Mouse (Mus musculus): Measurements from ENCODE around the gene Cyp2t4.

The Cyp2t4 gene

GRCm38 (mm10) chr7:27184964-27185363, 31.4 kb downstream of the Cyp2t4 start:
- peak; percentile 68 for DNase-seq (ENCODE audit: low spot score)

GRCm38 (mm10) chr7:27185986-27186385, 32.5 kb downstream of the Cyp2t4 start:
- no peak for DNase-seq (ENCODE audit: low spot score)

GRCm38 (mm10) chr7:27189271-27189931, 35.9 kb downstream of the Cyp2t4 start:
- DNase-seq (ENCODE audit: low spot score) = no peak

- DNase-seq (ENCODE audit: low spot score) = no peak
Measured at GRCm38 (mm10) chr7:27192434-27192833, 38.9 kb downstream of the Cyp2t4 start.

GRCm38 (mm10) chr7:27193731-27194130, 40.2 kb downstream of the Cyp2t4 start:
- no peak for DNase-seq (ENCODE audit: low spot score)

GRCm38 (mm10) chr7:27195681-27196611, 42.4 kb downstream of the Cyp2t4 start, which contains the start of the genes BC024978 and Snrpa:
Gene BC024978 (plus strand): TSS chr7:27195781.
Gene Snrpa (minus strand): TSS chr7:27196271.
- DNase-seq (ENCODE audit: low spot score) = peak; percentile 96

GRCm38 (mm10) chr7:27197136-27197535, 43.6 kb downstream of the Cyp2t4 start:
- DNase-seq (ENCODE audit: low spot score) = no peak

GRCm38 (mm10) chr7:27197634-27198033, 44.1 kb downstream of the Cyp2t4 start:
- no peak for DNase-seq (ENCODE audit: low spot score)

- no peak for DNase-seq (ENCODE audit: low spot score)
Measured at GRCm38 (mm10) chr7:27198355-27198754, 44.8 kb downstream of the Cyp2t4 start.

GRCm38 (mm10) chr7:27198779-27199178, 45.3 kb downstream of the Cyp2t4 start:
- no peak for DNase-seq (ENCODE audit: low spot score)

GRCm38 (mm10) chr7:27203730-27204449, 50.4 kb downstream of the Cyp2t4 start:
- no peak for DNase-seq (ENCODE audit: low spot score)
